Mouse (Mus musculus) gastrocnemius, postnatal 25 days (tissue): ENCODE measurements around the gene Ddi2. TPM values are rescaled to one million over a fixed set of nuclear protein-coding genes. Genes with fewer than 3 reads are reported as not detected.

Experiments
- DNase-seq: peaks from one replicate; pipeline ENCODE4 v3.0.0; 2022
- total RNA-seq, 2 experiments: library from RNA; stranded (reverse); gene quantifications; 1 replicate in 1 of 2; 2 replicates in 1 of 2; pipeline ENCODE4 v1.2.3; 2021

Gene Ddi2
- total RNA-seq, 2 experiments from 2014 or later, result 34.4 to 42.4 TPM

DNA sequence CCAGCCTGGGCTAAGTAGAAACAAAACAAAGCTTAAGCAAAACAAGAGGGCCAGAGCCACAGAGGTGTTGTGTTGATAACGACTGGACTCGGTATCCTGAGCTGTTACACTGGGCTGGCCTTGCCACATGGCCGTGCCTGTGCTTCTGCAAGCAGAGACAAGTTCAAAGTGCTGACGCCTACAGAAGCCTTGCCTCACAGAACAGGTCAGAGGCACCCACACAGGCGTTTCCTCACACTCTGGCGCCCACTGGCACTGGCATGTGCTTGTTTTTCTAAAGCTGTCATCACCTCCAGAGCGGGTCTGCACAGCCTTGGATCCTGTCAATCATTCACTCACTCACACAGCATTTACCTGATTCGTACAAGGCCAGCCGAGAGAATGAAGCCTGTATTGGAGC, 18.6 kb upstream of the Ddi2 start:
- DNase-seq, result no peak

DNA sequence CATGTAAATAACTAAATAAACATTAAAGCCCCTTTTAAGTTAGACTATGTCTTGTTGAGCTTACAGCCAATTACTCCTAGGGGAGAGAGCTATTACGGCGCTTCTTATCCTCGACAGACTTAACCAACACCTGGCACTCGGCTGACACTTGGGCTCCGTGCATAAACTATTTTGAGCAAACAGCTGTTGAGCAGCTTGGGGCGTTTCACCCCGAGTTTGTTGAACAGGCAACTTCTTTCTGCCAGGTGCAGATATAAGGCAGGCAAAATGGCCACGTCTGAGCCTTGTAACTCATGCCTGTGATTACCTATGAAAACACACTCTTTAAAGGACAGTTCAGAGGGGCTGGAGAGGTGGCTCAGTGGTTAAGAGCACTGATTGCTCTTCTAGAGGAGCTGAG, 14.8 kb upstream of the Ddi2 start:
- DNase-seq, result no peak

DNA sequence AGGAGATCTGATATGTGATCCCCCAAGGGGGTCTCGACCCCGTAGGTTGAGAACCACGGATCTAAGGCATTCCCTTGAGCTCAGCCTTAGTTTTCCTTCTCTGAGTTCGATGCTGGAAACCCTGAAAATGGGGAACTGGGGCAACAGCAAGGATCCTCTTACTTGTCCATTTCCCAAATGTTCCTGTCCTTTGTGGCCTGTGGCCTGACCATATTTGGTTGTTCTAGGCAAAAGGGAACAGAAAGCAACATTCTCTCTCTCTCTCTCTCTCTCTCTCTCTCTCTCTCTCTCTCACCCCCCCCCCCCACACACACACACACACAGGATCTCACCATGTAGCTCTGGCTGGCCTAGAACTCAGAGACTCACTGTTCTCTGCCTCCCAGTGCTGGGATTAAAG, 13.6 kb upstream of the Ddi2 start:
- no peak for DNase-seq

DNA sequence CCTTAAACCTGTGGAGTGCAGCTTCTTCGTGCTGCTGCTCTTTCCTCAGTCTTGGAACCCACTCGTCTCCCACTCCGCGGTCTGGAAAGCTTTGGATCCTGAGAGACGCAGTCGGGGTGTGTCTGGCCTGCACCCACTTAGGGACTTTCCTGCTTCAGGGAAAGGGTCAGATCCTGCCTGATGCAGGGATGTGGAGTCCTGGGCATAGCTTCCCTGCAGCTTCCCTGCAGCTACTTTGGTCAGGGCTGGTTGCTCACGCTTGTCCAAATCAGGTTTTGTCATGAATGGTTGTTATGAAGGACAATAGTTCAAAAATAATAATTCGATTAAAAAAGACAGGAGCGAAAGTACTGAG, 12.0 kb upstream of the Ddi2 start:
- DNase-seq, result no peak

DNA sequence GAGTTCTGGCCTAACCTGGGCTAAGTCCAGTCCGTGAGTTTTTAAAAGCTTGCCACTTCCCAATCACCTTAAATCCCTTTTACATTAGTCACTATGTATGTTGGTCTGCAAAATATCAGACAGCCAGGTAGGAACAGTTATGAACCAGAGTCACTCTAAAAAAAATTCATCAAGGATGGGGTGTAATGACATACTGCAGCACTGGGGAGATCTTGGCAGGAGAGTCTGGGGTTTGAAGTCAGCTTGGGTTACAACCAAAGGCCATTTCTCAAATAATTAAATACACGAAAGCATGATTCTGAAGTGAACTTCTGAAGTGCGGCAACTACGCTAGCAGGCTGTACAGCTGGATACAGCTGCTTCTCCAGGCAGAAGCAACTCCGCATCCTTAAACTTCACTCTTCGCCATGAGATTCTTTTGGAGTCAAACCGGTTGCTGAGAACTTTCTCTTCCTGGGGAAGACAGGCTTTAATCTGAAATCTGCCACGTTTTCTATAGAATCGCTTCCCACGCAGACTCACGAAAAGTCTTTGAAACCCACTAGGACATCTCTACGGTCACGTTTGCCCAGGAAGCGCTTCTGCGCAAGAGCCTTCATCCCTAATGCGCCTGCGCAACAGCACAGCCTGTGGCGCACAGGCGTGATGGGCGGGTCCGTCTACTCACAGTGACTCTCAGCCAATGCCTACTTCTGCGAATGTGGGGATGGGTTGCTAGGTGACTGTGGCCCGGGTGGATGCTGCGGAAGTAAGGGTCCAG, 11.4 kb upstream of the Ddi2 start:
- DNase-seq, result peak; percentile 89

DNA sequence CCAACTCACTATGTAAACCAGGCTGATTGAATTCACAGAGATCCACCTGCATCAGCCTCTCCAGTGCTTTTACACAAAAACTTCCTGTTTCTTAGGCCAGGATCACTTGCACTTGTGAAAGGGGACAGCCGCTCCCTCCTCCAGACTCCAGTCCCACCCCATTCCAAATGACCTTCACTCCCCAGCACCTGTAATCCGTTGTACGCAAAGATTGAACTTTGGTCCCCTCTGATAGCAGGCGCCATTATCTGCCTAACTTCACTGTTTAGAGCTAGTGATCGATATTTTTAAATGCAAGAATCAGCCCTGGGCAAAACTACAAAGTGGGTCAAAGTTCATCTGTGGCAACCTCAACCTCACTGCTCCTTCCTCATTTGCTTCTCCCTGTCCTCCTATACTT, 8.5 kb upstream of the Ddi2 start:
- DNase-seq, result no peak

DNA sequence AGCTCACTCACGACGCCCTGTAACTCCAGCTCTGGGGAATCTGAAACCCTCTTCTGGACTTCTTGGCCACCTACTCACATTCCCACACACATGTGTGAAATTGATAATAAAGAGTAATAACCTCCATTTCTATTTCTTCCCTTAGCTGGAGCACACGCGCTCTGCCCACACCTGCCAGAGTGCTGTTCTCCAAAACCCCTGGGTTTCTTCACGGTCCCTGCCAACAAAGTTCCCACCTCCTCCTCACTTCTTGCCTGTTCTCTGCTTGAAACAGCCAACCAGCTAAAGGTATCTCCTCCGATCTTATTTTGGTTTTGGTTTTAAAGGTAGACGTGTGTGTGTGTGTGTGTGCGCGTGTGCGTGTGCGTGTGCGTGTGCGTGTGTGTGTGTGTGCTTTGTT, 7.2 kb upstream of the Ddi2 start:
- DNase-seq, result no peak

DNA sequence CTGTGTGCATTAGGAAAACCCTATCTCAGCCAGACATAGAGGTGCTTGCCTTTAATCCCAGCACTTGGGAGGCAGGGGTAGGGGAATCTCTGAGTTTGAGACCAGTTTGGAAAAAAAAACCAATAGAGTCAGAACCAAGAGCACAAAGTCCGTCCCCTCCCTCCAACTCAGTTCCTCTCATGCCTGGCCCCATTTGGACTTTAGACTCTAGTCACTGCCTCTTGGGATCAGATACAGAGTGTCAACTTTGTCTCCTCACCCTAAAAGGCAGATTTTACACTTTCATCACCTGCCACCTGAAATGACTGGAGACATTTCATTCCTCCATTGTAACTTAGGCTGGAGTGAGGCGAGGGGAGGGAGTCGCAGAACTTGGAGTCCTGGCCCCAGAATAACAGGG, 6.0 kb upstream of the Ddi2 start:
- no peak for DNase-seq

DNA sequence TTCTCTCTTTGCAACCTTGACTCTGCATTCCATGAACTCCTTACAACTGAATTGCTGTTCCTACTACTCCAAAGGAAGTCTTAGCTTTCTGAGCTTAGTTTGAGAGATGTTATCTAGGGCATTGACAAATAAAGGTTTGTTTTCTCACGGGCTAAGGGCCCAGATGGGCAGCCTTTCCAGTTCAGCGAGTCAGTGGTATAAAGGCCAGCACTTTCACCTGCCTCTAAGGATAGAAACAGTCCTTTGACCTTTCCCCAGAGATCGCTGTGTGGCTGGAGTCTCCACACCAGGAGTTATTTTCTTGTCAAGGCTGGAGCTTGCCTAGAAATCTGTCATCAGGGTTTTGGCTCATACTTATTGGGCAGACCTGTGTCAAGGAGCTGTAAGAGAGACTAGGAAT, 2.5 kb upstream of the Ddi2 start:
- DNase-seq, result no peak

DNA sequence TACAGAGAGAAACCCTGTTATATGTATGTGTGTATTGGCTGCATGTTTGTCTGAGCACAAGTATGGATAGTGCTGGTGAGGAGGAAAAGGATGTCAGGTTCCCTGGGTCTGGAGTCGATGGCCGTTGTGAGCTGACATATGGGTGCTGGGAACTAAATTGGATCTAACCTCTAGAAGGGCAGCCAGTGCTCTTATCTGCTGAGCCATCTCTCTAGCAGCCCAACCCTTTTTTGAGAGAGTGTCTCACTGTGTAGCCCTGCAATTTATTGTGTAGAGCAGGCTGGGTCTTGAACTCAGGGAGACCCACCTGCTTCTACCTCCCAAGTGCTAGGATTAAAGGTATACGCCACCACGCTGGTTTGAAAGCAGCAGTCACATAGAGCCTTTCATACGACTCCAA, 2.1 kb upstream of the Ddi2 start:
- no peak for DNase-seq

DNA sequence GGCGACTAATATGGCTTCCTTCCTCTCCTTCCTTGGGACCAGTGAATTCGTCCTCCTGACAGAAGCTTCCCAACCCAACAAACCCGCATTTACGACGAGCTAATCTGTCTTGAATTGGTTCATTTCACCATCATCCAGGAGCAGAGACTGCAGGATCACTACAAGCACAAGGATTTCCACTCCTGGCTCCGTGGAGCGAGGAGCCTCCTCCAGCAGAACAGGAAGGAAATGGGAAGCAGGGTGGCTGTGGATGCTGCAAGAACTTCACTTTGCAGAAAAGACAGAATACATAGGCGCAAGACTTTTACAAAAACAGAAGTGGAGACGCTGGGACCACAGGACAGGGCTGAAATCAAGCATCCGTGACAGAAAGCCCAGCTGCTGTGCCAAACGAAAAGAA, 1.4 kb upstream of the Ddi2 start:
- no peak for DNase-seq

DNA sequence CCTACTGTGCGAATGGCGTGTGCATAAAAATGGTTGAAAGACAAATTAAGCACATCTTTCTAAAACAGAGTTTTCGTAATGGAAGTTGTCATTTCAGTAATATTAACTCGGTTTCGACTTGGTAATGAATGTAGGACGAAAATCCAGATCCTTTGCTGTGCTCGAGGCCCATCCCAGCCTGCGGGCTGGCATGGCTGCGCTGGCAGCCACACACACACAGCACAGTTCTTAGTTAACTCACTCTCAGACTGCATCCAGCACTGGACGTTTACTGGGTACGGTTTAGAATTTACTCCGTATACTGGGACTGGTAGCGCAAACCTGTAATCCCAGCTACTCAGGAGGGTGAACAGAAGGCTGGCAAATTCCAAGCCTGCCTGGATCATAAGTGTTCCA, 452 bp upstream of the Ddi2 start:
- no peak for DNase-seq

DNA sequence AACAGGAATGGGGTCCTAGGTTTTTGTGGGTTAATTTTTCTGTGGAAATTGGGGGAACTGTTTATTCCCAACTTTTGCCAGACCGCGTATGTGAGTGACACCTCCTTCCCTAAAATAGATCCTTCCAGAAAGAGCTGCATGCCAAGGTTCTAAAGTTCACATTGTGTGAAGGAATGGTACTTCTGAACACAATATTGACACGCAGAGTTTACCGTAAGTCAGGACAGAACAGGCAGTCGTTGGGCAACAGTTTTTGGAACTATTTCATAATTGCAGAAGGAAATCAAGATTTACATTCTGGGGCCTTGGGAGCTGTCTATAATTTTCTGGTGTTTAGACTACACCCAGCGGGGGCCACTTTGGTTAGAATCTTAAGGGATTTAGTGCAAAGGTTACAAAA, 1.3 kb downstream of the Ddi2 start:
- DNase-seq, result no peak

DNA sequence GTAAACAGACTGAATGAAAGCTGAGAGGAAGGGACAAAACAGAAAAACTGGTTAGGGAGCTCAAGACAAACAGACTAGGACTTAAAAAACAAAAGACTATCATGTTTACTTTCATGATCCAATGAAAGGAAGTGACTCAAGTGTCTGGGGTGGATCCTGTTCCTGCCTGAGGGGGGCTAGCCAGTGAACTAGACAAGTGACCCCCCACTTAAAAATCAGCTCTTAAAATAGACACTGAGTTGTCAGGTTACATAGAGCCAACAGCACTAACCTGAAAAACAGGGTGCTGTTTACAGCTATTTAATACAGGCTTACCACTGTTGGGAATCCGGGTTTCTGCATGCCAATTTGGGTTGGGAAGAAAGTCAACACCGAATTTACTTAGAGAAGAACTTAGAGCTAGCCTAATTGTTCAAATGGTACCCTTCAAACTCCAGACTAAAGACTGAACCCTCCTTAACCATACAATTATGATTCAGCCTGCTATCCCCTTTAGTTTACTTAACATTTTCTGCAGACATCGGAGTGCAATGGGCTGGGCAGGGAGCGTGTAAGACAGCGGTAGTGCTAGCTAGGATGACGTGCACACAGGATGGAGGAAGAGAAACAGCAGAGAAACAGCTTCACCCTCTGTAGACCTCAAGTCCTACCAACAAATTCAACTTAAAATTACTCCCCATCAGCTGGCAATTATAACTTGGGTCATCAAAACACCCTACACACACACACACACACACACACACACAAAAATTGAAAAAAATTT, 2.3 kb downstream of the Ddi2 start:
- DNase-seq, result no peak

DNA sequence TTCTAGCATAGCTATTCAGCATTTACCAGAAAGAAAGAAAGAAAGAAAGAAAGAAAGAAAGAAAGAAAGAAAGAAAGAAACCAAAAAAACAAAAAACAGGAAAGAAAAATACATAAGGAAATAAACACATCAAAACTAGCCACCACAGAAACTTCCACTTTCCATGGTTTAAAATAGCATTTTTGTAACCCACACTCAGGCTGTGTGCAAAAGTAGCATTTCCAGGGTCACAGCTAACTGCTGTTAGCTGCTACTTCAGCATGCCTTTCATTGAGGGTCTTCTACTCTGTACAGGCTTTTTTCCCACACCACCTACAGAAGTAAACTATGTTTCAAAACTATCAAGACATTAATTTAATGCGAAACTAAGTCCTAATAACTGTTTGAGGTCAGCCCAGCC, 3.9 kb downstream of the Ddi2 start:
- DNase-seq, result no peak

DNA sequence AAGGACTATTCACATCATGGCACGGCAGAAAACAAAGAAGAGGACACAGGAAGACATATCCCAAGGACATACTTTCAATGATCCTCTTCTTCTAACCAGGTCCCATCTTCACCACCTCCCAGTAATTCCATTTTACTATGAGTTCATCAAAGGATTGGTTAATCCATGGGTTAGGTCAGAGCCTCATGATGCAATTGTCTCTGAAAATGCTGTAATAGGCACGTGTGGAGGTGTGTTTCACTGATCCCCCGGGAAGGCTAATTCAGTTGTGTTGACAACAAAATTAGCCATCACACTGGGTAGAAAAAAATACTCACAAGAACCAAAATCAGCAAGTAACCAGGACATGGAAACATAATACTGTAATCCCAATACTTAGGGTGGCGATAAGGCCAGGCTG, 5.6 kb downstream of the Ddi2 start:
- no peak for DNase-seq

DNA sequence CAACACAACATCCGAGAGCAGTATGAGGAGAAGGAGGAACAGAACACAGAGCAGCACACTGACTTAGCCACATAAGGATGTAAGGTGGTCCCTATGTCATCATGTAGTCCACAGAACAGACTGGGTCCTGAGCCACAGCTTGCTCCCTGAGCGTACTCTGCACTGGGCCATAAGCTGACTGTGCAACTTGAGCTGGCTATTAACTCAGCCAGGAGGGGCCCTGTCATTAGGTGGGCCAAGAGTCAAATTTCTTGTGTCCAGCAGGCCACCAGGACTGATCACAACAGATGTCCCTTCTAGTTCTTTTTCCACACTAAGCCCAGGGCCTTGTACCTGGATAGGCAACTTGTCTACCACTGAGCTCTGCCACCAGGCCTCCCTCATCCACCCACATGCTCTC, 8.2 kb downstream of the Ddi2 start:
- peak; percentile 51 for DNase-seq

DNA sequence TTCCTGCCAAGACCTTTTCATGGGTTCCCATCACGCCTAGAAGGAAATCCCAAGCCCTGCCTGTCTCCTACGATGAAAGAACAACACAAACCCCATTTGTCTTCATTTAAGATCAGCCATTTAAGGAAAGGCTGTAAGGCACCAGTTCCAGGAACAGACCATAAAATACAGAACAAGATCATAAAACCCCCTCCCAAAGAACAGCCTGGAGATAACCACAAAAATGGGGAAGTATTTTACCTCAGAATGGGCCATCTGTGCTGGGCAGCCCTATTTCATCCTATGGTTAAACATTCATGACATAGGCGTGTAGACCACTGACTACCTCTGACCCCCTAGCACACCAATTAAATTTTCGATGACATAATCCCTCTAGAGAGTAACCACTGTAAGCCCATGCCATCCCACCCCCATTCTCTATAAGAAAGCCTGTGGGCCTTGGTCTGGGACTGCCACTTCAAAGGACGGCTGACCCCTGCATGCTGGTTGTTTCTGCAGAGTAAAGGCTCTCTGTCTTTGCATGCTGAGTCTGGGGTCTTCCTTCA, 9.5 kb downstream of the Ddi2 start:
- no peak for DNase-seq

DNA sequence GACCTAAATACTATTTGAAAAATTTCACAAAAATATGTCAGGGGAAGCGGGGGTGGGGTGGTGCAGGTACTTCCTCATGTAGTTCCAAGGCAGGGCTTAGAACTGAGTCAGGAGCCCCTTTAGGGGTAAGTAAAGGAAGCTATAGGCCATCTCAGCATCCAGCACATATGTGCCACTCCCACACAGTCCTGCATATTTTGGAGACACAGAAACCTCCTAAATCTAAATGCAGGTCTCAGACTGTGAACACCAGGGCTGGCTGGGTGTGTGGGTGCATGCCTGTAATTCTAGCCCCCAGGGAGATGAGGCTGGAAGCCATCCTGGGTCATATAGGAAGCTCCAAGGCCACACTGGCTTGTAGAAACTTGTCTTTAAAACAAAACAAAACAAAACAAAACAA, 12.0 kb downstream of the Ddi2 start:
- DNase-seq, result no peak

DNA sequence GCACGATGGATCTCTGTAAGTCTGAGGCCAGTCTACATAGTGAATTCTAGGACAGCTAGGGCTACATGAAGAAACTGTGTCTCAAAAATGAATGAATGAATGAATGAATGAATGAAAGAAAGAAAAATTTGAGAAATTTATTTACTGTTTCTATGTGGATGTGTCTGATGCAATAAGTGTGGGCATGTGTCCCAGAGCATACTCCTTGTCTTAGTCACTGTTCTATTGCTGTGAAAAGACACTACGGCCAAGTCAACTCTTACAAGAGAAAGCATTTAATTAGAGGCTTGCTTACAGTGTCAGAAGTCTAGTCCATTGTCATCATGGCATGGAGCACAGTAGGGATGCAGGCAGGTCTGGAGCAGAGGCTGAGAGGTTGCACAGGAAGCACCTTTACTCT, 14.2 kb downstream of the Ddi2 start:
- DNase-seq, result no peak

DNA sequence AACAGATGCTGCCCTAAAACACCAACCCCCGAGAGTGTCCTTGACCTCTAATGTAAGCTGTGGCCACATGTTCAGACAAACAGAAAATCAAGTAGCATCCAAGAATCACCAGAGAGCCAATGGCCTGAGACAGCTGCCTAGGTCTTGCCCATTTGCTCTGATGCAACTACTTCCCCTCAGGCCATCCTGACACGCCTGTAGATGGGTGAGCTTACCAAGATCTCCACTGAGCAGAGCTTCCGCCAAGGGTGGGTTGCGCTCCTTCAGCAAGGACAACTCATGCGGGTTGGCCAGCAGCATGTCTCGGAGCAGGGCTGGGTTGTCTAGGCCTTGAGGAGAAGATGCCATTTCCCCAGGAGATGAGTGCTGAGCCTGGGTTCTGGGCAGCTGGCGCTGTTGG, 15.2 kb downstream of the Ddi2 start:
- no peak for DNase-seq

DNA sequence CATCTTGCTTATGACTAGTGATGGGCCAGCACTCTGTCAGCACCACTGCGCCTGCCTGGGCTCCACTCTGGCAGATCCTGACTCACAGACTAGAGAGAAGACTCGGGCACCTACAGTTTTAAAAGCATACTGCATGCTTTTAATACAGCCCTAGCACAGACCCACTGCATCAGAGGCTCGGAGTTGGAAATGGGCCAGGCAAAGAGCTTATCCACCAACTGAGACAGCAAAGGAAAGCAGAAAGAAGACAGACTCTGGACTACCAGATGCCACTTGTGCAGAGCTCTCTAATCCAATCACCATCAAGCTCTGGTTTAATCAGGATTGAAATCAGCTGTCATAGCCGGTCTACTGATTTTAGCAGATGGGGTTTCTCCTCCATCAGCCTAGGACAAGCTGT, 17.9 kb downstream of the Ddi2 start:
- no peak for DNase-seq

DNA sequence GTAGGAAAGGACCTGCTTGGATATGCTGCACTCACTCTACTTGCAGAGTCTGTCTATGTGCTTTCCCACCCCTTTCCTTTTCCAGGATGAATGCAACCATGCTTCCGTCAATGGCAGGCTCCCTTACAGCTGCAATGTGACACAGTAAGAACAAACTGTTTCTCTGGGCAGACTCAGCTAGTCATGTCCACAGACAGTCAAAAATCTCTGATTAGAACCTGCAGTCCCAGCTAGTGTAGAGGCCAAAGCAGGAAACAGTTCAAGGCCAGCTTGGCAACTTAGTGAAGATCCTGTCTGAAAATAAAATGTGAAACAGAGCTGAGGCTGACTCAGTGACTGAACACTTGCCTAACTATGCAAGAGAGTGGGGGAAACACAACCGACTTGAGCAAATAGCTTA, 18.6 kb downstream of the Ddi2 start:
- peak; percentile 48 for DNase-seq

DNA sequence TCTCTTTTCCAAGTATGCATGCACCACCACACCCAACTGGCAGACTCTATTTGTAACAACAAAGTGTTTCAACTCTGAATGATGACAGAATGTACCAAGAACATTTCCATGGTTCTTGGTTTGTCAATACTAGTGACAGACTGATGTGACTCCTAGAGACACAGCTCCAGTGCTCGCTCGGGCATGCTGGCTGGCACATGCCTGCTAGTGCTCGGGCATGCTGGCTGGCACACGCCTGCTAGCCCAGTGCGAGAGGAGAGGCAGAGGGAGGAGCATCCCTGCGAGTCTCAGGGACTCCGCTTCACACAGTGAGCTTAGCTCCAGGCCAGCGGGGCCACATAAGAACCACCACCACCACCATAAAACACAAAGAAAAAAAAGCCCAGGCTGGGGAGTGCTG, 28.5 kb downstream of the Ddi2 start:
- DNase-seq, result no peak
